Mouse (Mus musculus): ENCODE data around the gene Mapk11. TPM values are rescaled to one million over a fixed set of nuclear protein-coding genes. Genes with fewer than 3 reads are reported as not detected.
A peak's percentile ranks its signal among the peaks of the same experiment; 100 is the strongest.

Mapk11 gene
- polyA plus RNA-seq, 1 experiment from 2014 or later = 7.5 TPM

- Histone ChIP-seq H3K4me2 (ENCODE audit: low read length) (peak overlapping the region; percentile 21), H3K4me3 (replicated peaks; ENCODE audit: low read depth, low read length) (no peak overlapping the region), H3K9me3 (replicated peaks; ENCODE audit: low read length) (no peaks in the 10 kb centered on the region), H3K36me3 (ENCODE audit: insufficient read depth, low read length) (peaks cover 39% of the 10 kb centered on the region), H3K9ac (ENCODE audit: low read depth, low read length) (peak overlapping the region; percentile 40; the same call in 1 of the 2 replicates), H3K27me3 (ENCODE audit: insufficient read depth, low read length) (no peaks in the 10 kb centered on the region), H3K27ac (peak overlapping the region; percentile 82), H3K4me1 (replicated peaks; ENCODE audit: insufficient read depth, low read length) (peaks cover 48% of the 10 kb centered on the region)
- 3% methylated on average over 10 of the region's 10 CpGs for WGBS
- TF ChIP-seq CTCF (IDR thresholded peaks at IDR 0.05; ENCODE audit: low read depth) = no peak
- ATAC-seq (replicated peaks; ENCODE audit: low FRiP score, low read depth) = peak; percentile 69
- peak; percentile 96 for DNase-seq (ENCODE audit: low spot score)
These were observed 20.0 kb upstream of the Mapk11 start for GRCm38 (mm10) chr15:89169431-89169830.

GRCm38 (mm10) chr15:89168922-89169321, 19.5 kb upstream of the Mapk11 start:
- TF ChIP-seq CTCF (IDR thresholded peaks at IDR 0.05; ENCODE audit: low read depth) = no peak
- peaks cover 43% of the 10 kb centered on the region for H3K4me1 ChIP-seq (replicated peaks; ENCODE audit: insufficient read depth, low read length)
- H3K27ac ChIP-seq = peak overlapping the region; percentile 42
- H3K36me3 ChIP-seq (ENCODE audit: insufficient read depth, low read length) = peaks cover 44% of the 10 kb centered on the region
- ATAC-seq (replicated peaks; ENCODE audit: low FRiP score, low read depth) (no peak), DNase-seq (ENCODE audit: low spot score) (no peak)
- no peak overlapping the region for H3K4me3 ChIP-seq (replicated peaks; ENCODE audit: low read depth, low read length)
- H3K9me3 ChIP-seq (replicated peaks; ENCODE audit: low read length) = no peaks in the 10 kb centered on the region
- WGBS = 36% methylated on average over 10 of the region's 10 CpGs
- peak overlapping the region; percentile 21; the same call in 1 of the 2 replicates for H3K4me2 ChIP-seq (ENCODE audit: low read length)
- no peak overlapping the region for H3K9ac ChIP-seq (ENCODE audit: low read depth, low read length)
- no peaks in the 10 kb centered on the region for H3K27me3 ChIP-seq (ENCODE audit: insufficient read depth, low read length)

GRCm38 (mm10) chr15:89165478-89165877, 16.1 kb upstream of the Mapk11 start:
- ATAC-seq (replicated peaks; ENCODE audit: low FRiP score, low read depth) (no peak), DNase-seq (ENCODE audit: low spot score) (no peak)
- H3K9ac ChIP-seq (ENCODE audit: low read depth, low read length) = no peak overlapping the region
- TF ChIP-seq CTCF (IDR thresholded peaks at IDR 0.05; ENCODE audit: low read depth) = no peak
- H3K27ac ChIP-seq = no peak overlapping the region
- no peaks in the 10 kb centered on the region for H3K27me3 ChIP-seq (ENCODE audit: insufficient read depth, low read length)
- WGBS = 93% methylated on average over 12 of the region's 12 CpGs
- H3K9me3 ChIP-seq (replicated peaks; ENCODE audit: low read length) = no peaks in the 10 kb centered on the region
- H3K36me3 ChIP-seq (ENCODE audit: insufficient read depth, low read length) = peaks cover 78% of the 10 kb centered on the region
- no peak overlapping the region for H3K4me3 ChIP-seq (replicated peaks; ENCODE audit: low read depth, low read length)
- H3K4me2 ChIP-seq (ENCODE audit: low read length) = no peak overlapping the region
- peaks cover 18% of the 10 kb centered on the region for H3K4me1 ChIP-seq (replicated peaks; ENCODE audit: insufficient read depth, low read length)

GRCm38 (mm10) chr15:89161397-89161796, 12.0 kb upstream of the Mapk11 start:
- no peak for TF ChIP-seq CTCF (IDR thresholded peaks at IDR 0.05; ENCODE audit: low read depth)
- DNase-seq (ENCODE audit: low spot score) (no peak), ATAC-seq (replicated peaks; ENCODE audit: low FRiP score, low read depth) (peak; percentile 57)
- H3K27ac ChIP-seq = peak overlapping the region; percentile 31; the same call in 1 of the 2 replicates
- H3K4me3 ChIP-seq (replicated peaks; ENCODE audit: low read depth, low read length) = no peak overlapping the region
- H3K9ac ChIP-seq (ENCODE audit: low read depth, low read length) = no peak overlapping the region
- H3K36me3 ChIP-seq (ENCODE audit: insufficient read depth, low read length) = peaks cover 96% of the 10 kb centered on the region
- no peaks in the 10 kb centered on the region for H3K4me1 ChIP-seq (replicated peaks; ENCODE audit: insufficient read depth, low read length)
- no peak overlapping the region for H3K4me2 ChIP-seq (ENCODE audit: low read length)
- no peaks in the 10 kb centered on the region for H3K9me3 ChIP-seq (replicated peaks; ENCODE audit: low read length)
- H3K27me3 ChIP-seq (ENCODE audit: insufficient read depth, low read length) = no peaks in the 10 kb centered on the region
- WGBS = 69% methylated on average over 9 of the region's 9 CpGs

GRCm38 (mm10) chr15:89158516-89158915, 9.1 kb upstream of the Mapk11 start:
- Histone ChIP-seq H3K4me2 (ENCODE audit: low read length) (no peak overlapping the region), H3K27ac (no peak overlapping the region), H3K36me3 (ENCODE audit: insufficient read depth, low read length) (peaks cover 87% of the 10 kb centered on the region), H3K4me3 (replicated peaks; ENCODE audit: low read depth, low read length) (no peak overlapping the region), H3K9ac (ENCODE audit: low read depth, low read length) (no peak overlapping the region), H3K9me3 (replicated peaks; ENCODE audit: low read length) (no peaks in the 10 kb centered on the region), H3K4me1 (replicated peaks; ENCODE audit: insufficient read depth, low read length) (no peaks in the 10 kb centered on the region), H3K27me3 (ENCODE audit: insufficient read depth, low read length) (no peaks in the 10 kb centered on the region)
- ATAC-seq (replicated peaks; ENCODE audit: low FRiP score, low read depth) (no peak), DNase-seq (ENCODE audit: low spot score) (no peak)
- 93% methylated on average over 16 of the region's 16 CpGs for WGBS
- no peak for TF ChIP-seq CTCF (IDR thresholded peaks at IDR 0.05; ENCODE audit: low read depth)

GRCm38 (mm10) chr15:89157954-89158353, 8.5 kb upstream of the Mapk11 start:
- Histone ChIP-seq H3K4me2 (ENCODE audit: low read length) (no peak overlapping the region), H3K4me3 (replicated peaks; ENCODE audit: low read depth, low read length) (no peak overlapping the region), H3K27ac (no peak overlapping the region), H3K9me3 (replicated peaks; ENCODE audit: low read length) (no peaks in the 10 kb centered on the region), H3K27me3 (ENCODE audit: insufficient read depth, low read length) (no peaks in the 10 kb centered on the region), H3K36me3 (ENCODE audit: insufficient read depth, low read length) (peaks cover 82% of the 10 kb centered on the region), H3K4me1 (replicated peaks; ENCODE audit: insufficient read depth, low read length) (no peaks in the 10 kb centered on the region), H3K9ac (ENCODE audit: low read depth, low read length) (no peak overlapping the region)
- peak; percentile 91 for TF ChIP-seq CTCF (IDR thresholded peaks at IDR 0.05; ENCODE audit: low read depth)
- WGBS = 57% methylated on average over 7 of the region's 7 CpGs
- DNase-seq (ENCODE audit: low spot score) (peak; percentile 88), ATAC-seq (replicated peaks; ENCODE audit: low FRiP score, low read depth) (no peak)

DNA sequence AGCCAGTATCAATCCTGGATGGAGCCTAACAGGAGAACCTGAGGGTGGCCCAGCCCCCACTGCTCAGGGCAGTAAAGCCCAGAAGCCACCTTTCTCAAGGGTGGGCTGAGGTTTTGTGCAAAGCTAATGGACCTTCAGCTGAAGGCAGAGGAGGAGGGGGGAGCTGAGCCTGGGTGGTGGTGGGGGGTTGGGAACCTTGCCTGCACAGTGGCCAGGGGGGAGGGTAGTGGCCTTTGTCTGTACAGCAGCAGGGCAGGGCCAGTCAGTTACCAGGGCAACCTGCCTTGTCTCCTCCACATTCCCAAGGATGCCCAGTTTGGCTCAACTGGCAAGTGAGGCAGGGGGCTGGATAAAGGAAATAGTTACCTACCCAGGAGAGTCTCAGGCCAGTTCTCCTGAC, 2.9 kb upstream of the Mapk11 start:
- no peak for TF ChIP-seq CTCF (IDR thresholded peaks at IDR 0.05; ENCODE audit: low read depth)
- Histone ChIP-seq H3K27me3 (ENCODE audit: insufficient read depth, low read length) (peaks cover 5% of the 10 kb centered on the region; the same call in 1 of the 2 replicates), H3K36me3 (ENCODE audit: insufficient read depth, low read length) (peaks cover 28% of the 10 kb centered on the region), H3K4me1 (replicated peaks; ENCODE audit: insufficient read depth, low read length) (peaks cover 20% of the 10 kb centered on the region), H3K4me3 (replicated peaks; ENCODE audit: low read depth, low read length) (no peak overlapping the region), H3K9ac (ENCODE audit: low read depth, low read length) (no peak overlapping the region), H3K27ac (no peak overlapping the region), H3K4me2 (ENCODE audit: low read length) (no peak overlapping the region), H3K9me3 (replicated peaks; ENCODE audit: low read length) (no peaks in the 10 kb centered on the region)
- DNase-seq (ENCODE audit: low spot score) (no peak), ATAC-seq (replicated peaks; ENCODE audit: low FRiP score, low read depth) (no peak)

All from kidney, postnatal 0 days (tissue).